Mouse (Mus musculus) T-helper 1 cell (primary cell): ENCODE measurements around the gene Rab37.

Experiments
- in situ Hi-C: fragments of 300-600 bp; cut with MboI, MseI; formaldehyde crosslinking; loops from one replicate; pipeline ENCODE4 v1.15.1; 2025; ENCODE audit warnings: high pct_unique_total_duplicates

Gene Rab37

GRCm38 (mm10) chr11:115091362-115091901 is at the start of gene Rab37:
Rab37 (plus strand) TSS chr11:115091431.
- in situ Hi-C loops: loop anchor here (5.0 kb wide), 1 partner anchor 66 kb away; no protein-coding TSS in a partner anchor

GRCm38 (mm10) chr11:115048259-115048658 is 43.0 kb upstream of the Rab37 start, which contains the start of gene Cd300ld3:
Cd300ld3 (minus strand) TSS chr11:115048409.
- in situ Hi-C loops: loop anchor here (5.0 kb wide), 1 partner anchor 46 kb away; the partner anchor contains the start of gene Cd300c2

- in situ Hi-C loops: loop anchor here (5.0 kb wide), 1 partner anchor 47 kb away; the partner anchor contains the start of gene Cd300c2
Observed at GRCm38 (mm10) chr11:115049282-115049895, 41.8 kb upstream of the Rab37 start.

- in situ Hi-C loops: no loop called here
Observed at GRCm38 (mm10) chr11:115052206-115052605, 39.0 kb upstream of the Rab37 start.

GRCm38 (mm10) chr11:115052991-115053390 is 38.2 kb upstream of the Rab37 start:
- in situ Hi-C loops: no loop called here

- in situ Hi-C loops: no loop called here
Observed at GRCm38 (mm10) chr11:115054537-115054936, 36.7 kb upstream of the Rab37 start.

- in situ Hi-C loops: no loop called here
Observed at GRCm38 (mm10) chr11:115058701-115059100, 32.5 kb upstream of the Rab37 start.

- in situ Hi-C loops: loop anchor here (5.0 kb wide), 1 partner anchor 37 kb away; no protein-coding TSS in a partner anchor
Observed at GRCm38 (mm10) chr11:115059797-115060196, 31.4 kb upstream of the Rab37 start.

- in situ Hi-C loops: loop anchor here (5.0 kb wide), 1 partner anchor 40 kb away; no protein-coding TSS in a partner anchor
Observed at GRCm38 (mm10) chr11:115062077-115062476, 29.2 kb upstream of the Rab37 start, which contains the start of gene Cd300e. Cd300e (minus strand) TSS chr11:115062177.

- in situ Hi-C loops: no loop called here
Observed at GRCm38 (mm10) chr11:115066768-115067167, 24.5 kb upstream of the Rab37 start.

GRCm38 (mm10) chr11:115071015-115071551 is 20.1 kb upstream of the Rab37 start:
- in situ Hi-C loops: no loop called here

GRCm38 (mm10) chr11:115071631-115072294 is 19.5 kb upstream of the Rab37 start:
- in situ Hi-C loops: no loop called here

- in situ Hi-C loops: no loop called here
Observed at GRCm38 (mm10) chr11:115073002-115073401, 18.2 kb upstream of the Rab37 start.

- in situ Hi-C loops: no loop called here
Observed at GRCm38 (mm10) chr11:115075407-115075806, 15.8 kb upstream of the Rab37 start.

GRCm38 (mm10) chr11:115075859-115076258 is 15.4 kb upstream of the Rab37 start:
- in situ Hi-C loops: no loop called here

- in situ Hi-C loops: no loop called here
Observed at GRCm38 (mm10) chr11:115077436-115077835, 13.8 kb upstream of the Rab37 start.

- in situ Hi-C loops: no loop called here
Observed at GRCm38 (mm10) chr11:115078680-115079079, 12.6 kb upstream of the Rab37 start.

- in situ Hi-C loops: no loop called here
Observed at GRCm38 (mm10) chr11:115080886-115081285, 10.3 kb upstream of the Rab37 start.

- in situ Hi-C loops: no loop called here
Observed at GRCm38 (mm10) chr11:115081373-115081772, 9.9 kb upstream of the Rab37 start.

GRCm38 (mm10) chr11:115082196-115082595 is 9.0 kb upstream of the Rab37 start:
- in situ Hi-C loops: no loop called here

GRCm38 (mm10) chr11:115083376-115084139 is 7.7 kb upstream of the Rab37 start:
- in situ Hi-C loops: no loop called here
